Mouse (Mus musculus) intestine, embryonic 16.5 days (tissue): ENCODE results near the gene Hat1. TPM values are rescaled to one million over a fixed set of nuclear protein-coding genes. Genes with fewer than 3 reads are reported as not detected.

ENCODE experiments used
- ATAC-seq: fragments of 200-750 bp; cut with Nextera tagmentation; 2 replicates; pipeline ENCODE4 v1.8.0; 2017; ENCODE audit warnings: moderate TSS enrichment, moderate library complexity
- H3K27ac ChIP-seq: fragments of 300-500 bp; sonication (generic); 2 replicates; pipeline ENCODE4 v1.5.1; 2014; ENCODE audit warnings: mild to moderate bottlenecking, low read length
- H3K27me3 ChIP-seq: fragments of 300-500 bp; sonication (generic); replicated peaks from 2 replicates; pipeline ENCODE4 v1.6.1; 2014; ENCODE audit warnings: low read length, control low read depth, mixed read lengths; ENCODE audit not compliant: control insufficient read depth, insufficient read depth
- H3K36me3 ChIP-seq: fragments of 300-500 bp; sonication (generic); 2 replicates; pipeline ENCODE4 v1.6.1; 2014; ENCODE audit warnings: low read length, control low read depth; ENCODE audit not compliant: control insufficient read depth, insufficient read depth
- H3K4me1 ChIP-seq: fragments of 300-500 bp; sonication (generic); 2 replicates; pipeline ENCODE4 v1.6.1; 2014; ENCODE audit warnings: low read length, control low read depth, mixed read lengths; ENCODE audit not compliant: control insufficient read depth, insufficient read depth
- H3K4me2 ChIP-seq: fragments of 300-500 bp; sonication (generic); 2 replicates; pipeline ENCODE4 v1.6.1; 2014; ENCODE audit warnings: low read depth, low read length, control low read depth
- H3K4me3 ChIP-seq: fragments of 300-500 bp; sonication (generic); 2 replicates; pipeline ENCODE4 v1.5.1; 2014; ENCODE audit warnings: mild to moderate bottlenecking, low read length
- H3K9ac ChIP-seq: fragments of 300-500 bp; sonication (generic); 2 replicates; pipeline ENCODE4 v1.6.1; 2014; ENCODE audit warnings: low read depth, low read length
- H3K9me3 ChIP-seq: fragments of 300-500 bp; sonication (generic); 2 replicates; pipeline ENCODE4 v1.6.1; 2016; ENCODE audit warnings: low read length, control low read depth; ENCODE audit not compliant: control insufficient read depth
- WGBS: fragments of 180-500 bp; shearing (Covaris S2); extraction: QIAGEN DNeasy Blood & Tissue Kit; methylation state at CpG from one replicate; pipeline ENCODE4 v1.1.7; 2014; 5-methylcytosine and 5-hydroxymethylcytosine counted together
- polyA plus RNA-seq: library from polyadenylated mRNA; unstranded; fragments of >200 nt; fragmentation: Nextera tagmentation; extraction: Ambion mirVana; gene quantifications from 2 replicates; pipeline ENCODE4 v1.2.1, GENCODE M21; 2015

The Hat1 gene
- polyA plus RNA-seq, 1 experiment from 2014 or later: 101 TPM

DNA sequence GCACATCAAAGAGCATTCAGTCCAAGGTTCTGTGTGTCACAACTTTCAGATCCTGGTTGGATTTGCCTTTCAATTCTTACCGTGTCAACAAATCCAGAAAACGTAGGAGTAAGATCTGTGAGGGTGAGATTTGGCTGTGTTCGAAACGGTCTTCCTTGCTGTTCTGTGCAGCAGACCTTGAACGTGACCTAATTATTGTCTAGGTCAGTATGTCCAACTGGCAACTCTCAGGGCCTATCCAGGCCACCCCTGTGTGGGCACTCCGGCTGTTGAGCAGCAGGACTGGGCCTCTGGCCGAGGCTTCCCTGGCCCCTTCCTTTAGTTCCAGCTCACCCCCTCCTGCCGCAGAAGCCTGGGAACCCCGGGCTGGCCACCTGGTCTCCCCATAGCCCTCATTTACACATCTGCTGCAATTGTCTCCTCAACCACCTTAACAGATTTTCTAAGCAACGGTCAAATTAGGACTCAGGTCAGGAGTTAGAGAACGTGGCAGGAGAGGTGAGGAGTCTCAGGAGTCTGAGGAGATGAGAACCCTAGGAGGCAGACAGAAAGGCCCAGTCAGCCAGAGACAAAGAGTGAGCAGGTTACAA, 78.2 kb downstream of the Hat1 start:
- Histone ChIP-seq H3K27ac (no peak overlapping the region), H3K27me3 (no peaks in the 10 kb centered on the region), H3K4me1 (no peaks in the 10 kb centered on the region), H3K4me2 (no peak overlapping the region), H3K36me3 (no peaks in the 10 kb centered on the region), H3K4me3 (no peak overlapping the region), H3K9me3 (no peaks in the 10 kb centered on the region), H3K9ac (no peak overlapping the region)
- 67% methylated on average over 11 of the region's 11 CpGs for WGBS
- ATAC-seq: no peak

DNA sequence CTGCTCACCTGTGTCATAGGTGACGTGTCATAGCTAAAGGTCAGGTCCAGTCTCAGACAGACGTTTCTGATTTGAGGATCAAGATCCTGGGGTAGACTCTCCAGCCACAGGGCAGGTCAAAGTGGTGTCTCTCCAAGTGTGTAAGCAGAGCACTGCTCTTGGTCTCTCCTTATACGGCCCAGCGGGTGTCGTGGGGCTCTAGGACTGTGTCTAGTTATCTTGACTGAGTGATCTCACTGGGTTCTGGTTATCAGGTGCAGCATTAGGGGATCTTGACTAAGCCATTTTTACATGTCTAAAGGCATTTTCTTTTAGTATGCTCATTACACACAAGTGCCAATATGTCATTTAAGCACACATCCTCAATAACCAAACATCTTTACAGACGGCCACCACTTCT, 82.3 kb downstream of the Hat1 start:
- WGBS: 85% methylated on average over 6 of the region's 6 CpGs
- Histone ChIP-seq H3K4me3 (no peak overlapping the region), H3K9me3 (no peaks in the 10 kb centered on the region), H3K4me2 (no peak overlapping the region), H3K36me3 (no peaks in the 10 kb centered on the region), H3K27me3 (no peaks in the 10 kb centered on the region), H3K27ac (no peak overlapping the region), H3K4me1 (peaks cover 6% of the 10 kb centered on the region; the same call in 1 of the 2 replicates), H3K9ac (no peak overlapping the region)
- no peak for ATAC-seq

GRCm38 (mm10) chr2:71473830-71474229, 85.1 kb downstream of the Hat1 start:
- no peak for ATAC-seq
- Histone ChIP-seq H3K4me3 (no peak overlapping the region), H3K27me3 (no peaks in the 10 kb centered on the region), H3K27ac (no peak overlapping the region), H3K4me1 (peaks cover 6% of the 10 kb centered on the region; the same call in 1 of the 2 replicates), H3K4me2 (no peak overlapping the region), H3K9me3 (peaks cover 4% of the 10 kb centered on the region; the same call in 1 of the 2 replicates), H3K9ac (no peak overlapping the region), H3K36me3 (no peaks in the 10 kb centered on the region)
- WGBS: 44% methylated on average over 7 of the region's 7 CpGs

DNA sequence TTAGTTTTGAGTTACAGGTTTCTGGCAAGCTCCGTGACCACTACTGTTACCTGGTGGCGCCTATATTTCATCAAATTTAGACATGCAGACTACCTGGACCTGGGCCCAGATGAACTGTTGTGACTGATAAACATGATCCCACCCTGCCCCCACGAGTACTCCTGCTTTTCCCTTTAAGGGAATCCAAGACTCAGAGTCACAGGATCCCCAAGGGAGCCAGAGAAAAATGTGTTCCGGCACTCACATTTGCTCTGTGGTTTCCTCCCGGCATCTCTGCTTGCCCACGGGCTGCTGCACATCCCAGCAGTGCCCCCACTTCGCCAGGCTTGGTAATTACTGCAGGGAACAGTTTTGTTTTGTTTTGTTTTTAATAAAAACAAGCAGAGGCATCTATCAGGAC, 85.6 kb downstream of the Hat1 start:
- Histone ChIP-seq H3K27ac (no peak overlapping the region), H3K9me3 (peaks cover 4% of the 10 kb centered on the region; the same call in 1 of the 2 replicates), H3K9ac (no peak overlapping the region), H3K4me3 (no peak overlapping the region), H3K27me3 (no peaks in the 10 kb centered on the region), H3K4me2 (no peak overlapping the region), H3K36me3 (no peaks in the 10 kb centered on the region), H3K4me1 (peaks cover 6% of the 10 kb centered on the region; the same call in 1 of the 2 replicates)
- 45% methylated on average over 7 of the region's 7 CpGs for WGBS
- ATAC-seq: no peak

DNA sequence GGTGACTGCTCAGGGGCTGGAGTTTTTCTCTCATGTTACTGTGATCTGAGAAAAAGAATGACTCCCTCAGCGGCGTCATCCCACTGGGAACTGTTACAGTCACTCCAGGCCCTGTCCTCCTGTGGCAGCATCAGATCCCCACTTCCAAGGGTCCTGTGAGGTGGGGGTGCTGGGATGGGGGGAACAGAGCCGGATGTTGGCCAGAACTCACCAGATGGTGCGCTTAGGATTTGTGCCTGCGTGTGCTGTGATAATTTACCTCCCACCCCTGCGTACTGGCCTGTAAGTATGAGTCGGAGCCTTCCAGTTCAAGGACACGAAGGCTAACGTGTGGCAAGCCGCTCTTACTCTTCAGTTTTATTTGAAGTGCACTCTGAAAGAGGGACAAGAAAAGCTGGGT, 86.6 kb downstream of the Hat1 start:
- no peaks in the 10 kb centered on the region for H3K36me3 ChIP-seq
- 71% methylated on average over 10 of the region's 10 CpGs for WGBS
- ATAC-seq: no peak
- no peaks in the 10 kb centered on the region for H3K27me3 ChIP-seq
- peaks cover 4% of the 10 kb centered on the region; the same call in 1 of the 2 replicates for H3K9me3 ChIP-seq
- H3K4me1 ChIP-seq: peaks cover 6% of the 10 kb centered on the region; the same call in 1 of the 2 replicates
- no peak overlapping the region for H3K4me3 ChIP-seq
- no peak overlapping the region for H3K9ac ChIP-seq
- no peak overlapping the region for H3K4me2 ChIP-seq
- no peak overlapping the region for H3K27ac ChIP-seq

GRCm38 (mm10) chr2:71475760-71476159, 87.0 kb downstream of the Hat1 start:
- Histone ChIP-seq H3K27ac (no peak overlapping the region), H3K4me2 (no peak overlapping the region), H3K9ac (no peak overlapping the region), H3K4me1 (peaks cover 6% of the 10 kb centered on the region; the same call in 1 of the 2 replicates), H3K4me3 (no peak overlapping the region), H3K9me3 (peaks cover 4% of the 10 kb centered on the region; the same call in 1 of the 2 replicates), H3K36me3 (no peaks in the 10 kb centered on the region), H3K27me3 (no peaks in the 10 kb centered on the region)
- WGBS: 85% methylated on average over 4 of the region's 4 CpGs
- no peak for ATAC-seq

DNA sequence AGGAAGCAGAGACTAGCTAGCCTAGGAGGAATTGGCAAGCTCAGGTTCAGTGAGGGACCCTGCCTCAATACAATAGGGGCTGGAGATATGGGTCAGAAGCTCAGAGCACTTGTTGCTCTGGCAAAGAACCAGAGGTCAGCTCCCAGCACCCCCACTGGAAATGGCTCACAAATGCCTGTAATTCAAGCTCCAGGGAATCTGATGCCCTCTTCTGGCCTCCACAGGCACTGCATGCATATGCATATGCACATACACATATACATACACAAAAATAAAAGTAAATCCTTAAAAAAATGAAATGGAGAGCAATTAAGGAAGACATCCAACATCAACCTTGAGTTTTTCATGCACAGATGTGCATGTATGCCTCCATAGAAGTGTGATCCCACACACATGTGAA, 89.0 kb downstream of the Hat1 start:
- H3K4me1 ChIP-seq: peaks cover 6% of the 10 kb centered on the region; the same call in 1 of the 2 replicates
- H3K4me3 ChIP-seq: no peak overlapping the region
- H3K27ac ChIP-seq: no peak overlapping the region
- H3K36me3 ChIP-seq: no peaks in the 10 kb centered on the region
- no peak overlapping the region for H3K9ac ChIP-seq
- H3K27me3 ChIP-seq: no peaks in the 10 kb centered on the region
- ATAC-seq: no peak
- H3K4me2 ChIP-seq: no peak overlapping the region
- H3K9me3 ChIP-seq: peaks cover 4% of the 10 kb centered on the region; the same call in 1 of the 2 replicates

DNA sequence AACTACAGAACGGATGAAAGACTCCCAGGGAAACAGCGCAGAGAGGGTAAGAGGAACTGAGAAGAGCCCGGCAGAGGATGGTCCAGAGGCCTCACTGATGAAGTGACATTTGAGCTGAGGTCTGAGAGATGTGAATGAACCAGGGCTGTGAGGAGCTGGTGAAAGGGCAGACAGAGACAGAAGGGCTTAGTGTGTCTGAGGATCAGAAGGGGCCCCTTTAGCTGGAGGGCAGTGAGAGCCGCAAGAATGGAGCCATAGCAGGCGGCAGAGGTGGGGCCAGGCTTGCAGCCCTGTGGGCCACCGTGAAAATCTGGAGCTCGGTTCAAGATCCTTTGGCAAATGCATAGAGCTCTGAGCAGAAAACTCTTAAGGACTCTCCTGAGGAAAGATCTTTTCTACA, 91.2 kb downstream of the Hat1 start:
- Histone ChIP-seq H3K27ac (no peak overlapping the region), H3K4me2 (no peak overlapping the region), H3K9me3 (peaks cover 4% of the 10 kb centered on the region; the same call in 1 of the 2 replicates), H3K4me1 (no peaks in the 10 kb centered on the region), H3K27me3 (no peaks in the 10 kb centered on the region), H3K36me3 (no peaks in the 10 kb centered on the region), H3K4me3 (no peak overlapping the region), H3K9ac (no peak overlapping the region)
- ATAC-seq: no peak
- 34% methylated on average over 7 of the region's 7 CpGs for WGBS

GRCm38 (mm10) chr2:71481825-71482224, 93.1 kb downstream of the Hat1 start:
- Histone ChIP-seq H3K4me2 (no peak overlapping the region), H3K36me3 (no peaks in the 10 kb centered on the region), H3K9me3 (peaks cover 4% of the 10 kb centered on the region; the same call in 1 of the 2 replicates), H3K27ac (no peak overlapping the region), H3K27me3 (no peaks in the 10 kb centered on the region), H3K4me3 (no peak overlapping the region), H3K4me1 (no peaks in the 10 kb centered on the region), H3K9ac (no peak overlapping the region)
- 77% methylated on average over 6 of the region's 6 CpGs for WGBS
- no peak for ATAC-seq
